Mouse (Mus musculus) cerebellum, adult 8-10 months (tissue): ENCODE results near the gene Ddx20.

Source experiments
- DNase-seq: peaks from one replicate; pipeline ENCODE4 v3.0.0; 2022

The Ddx20 gene

GRCm38 (mm10) chr3:105687324-105688060, at the start of gene Ddx20:
Ddx20 (minus strand) TSS chr3:105687574.
- DNase-seq = peak; percentile 91

- no peak for DNase-seq
Observed at GRCm38 (mm10) chr3:105737070-105737469, 49.7 kb upstream of the Ddx20 start.

- no peak for DNase-seq
Observed at GRCm38 (mm10) chr3:105736148-105736547, 48.8 kb upstream of the Ddx20 start.

GRCm38 (mm10) chr3:105735285-105735684, 47.9 kb upstream of the Ddx20 start:
- DNase-seq = no peak

- no peak for DNase-seq
Observed at GRCm38 (mm10) chr3:105733538-105733937, 46.2 kb upstream of the Ddx20 start.

- no peak for DNase-seq
Observed at GRCm38 (mm10) chr3:105732360-105732759, 45.0 kb upstream of the Ddx20 start.

GRCm38 (mm10) chr3:105726037-105726436, 38.7 kb upstream of the Ddx20 start:
- DNase-seq = peak; percentile 69

- no peak for DNase-seq
Observed at GRCm38 (mm10) chr3:105722510-105722909, 35.1 kb upstream of the Ddx20 start.

- DNase-seq = no peak
Observed at GRCm38 (mm10) chr3:105721681-105722201, 34.4 kb upstream of the Ddx20 start.

- no peak for DNase-seq
Observed at GRCm38 (mm10) chr3:105720514-105720913, 33.1 kb upstream of the Ddx20 start.

- no peak for DNase-seq
Observed at GRCm38 (mm10) chr3:105719979-105720378, 32.6 kb upstream of the Ddx20 start.

- no peak for DNase-seq
Observed at GRCm38 (mm10) chr3:105718746-105719145, 31.4 kb upstream of the Ddx20 start.

- no peak for DNase-seq
Observed at GRCm38 (mm10) chr3:105717856-105718555, 30.6 kb upstream of the Ddx20 start.

GRCm38 (mm10) chr3:105716353-105717000, 29.1 kb upstream of the Ddx20 start:
- no peak for DNase-seq

- no peak for DNase-seq
Observed at GRCm38 (mm10) chr3:105714820-105715167, 27.4 kb upstream of the Ddx20 start.

- DNase-seq = no peak
Observed at GRCm38 (mm10) chr3:105714091-105714819, 26.9 kb upstream of the Ddx20 start.

GRCm38 (mm10) chr3:105712827-105713226, 25.5 kb upstream of the Ddx20 start:
- DNase-seq = no peak

- DNase-seq = no peak
Observed at GRCm38 (mm10) chr3:105711741-105712140, 24.4 kb upstream of the Ddx20 start.

GRCm38 (mm10) chr3:105710246-105710645, 22.9 kb upstream of the Ddx20 start:
- DNase-seq = peak; percentile 51

- DNase-seq = no peak
Observed at GRCm38 (mm10) chr3:105707590-105707989, 20.2 kb upstream of the Ddx20 start.

- DNase-seq = no peak
Observed at GRCm38 (mm10) chr3:105706366-105707020, 19.1 kb upstream of the Ddx20 start.

GRCm38 (mm10) chr3:105705561-105705960, 18.2 kb upstream of the Ddx20 start:
- no peak for DNase-seq
